Mouse (Mus musculus) C2C12 (cell line): ENCODE results near the gene L1td1.

ENCODE experiments used
- CEBPB ChIP-seq: IDR thresholded peaks from one replicate; pipeline ENCODE4 v1.6.1; 2011; ENCODE audit warnings: low read depth, mild to moderate bottlenecking, control low read depth, moderate library complexity
- CTCF ChIP-seq: IDR thresholded peaks from one replicate; pipeline ENCODE4 v1.5.1; 2011; ENCODE audit not compliant: control insufficient read depth, insufficient read depth, insufficient read length
- MAX ChIP-seq: IDR thresholded peaks from one replicate; pipeline ENCODE4 v1.6.1; 2011; ENCODE audit warnings: mild to moderate bottlenecking, control low read depth
- MYOD1 ChIP-seq: IDR thresholded peaks from one replicate; pipeline ENCODE4 v1.6.1; 2011; ENCODE audit warnings: low read depth; ENCODE audit not compliant: control insufficient read depth, insufficient read length
- USF1 ChIP-seq: IDR thresholded peaks from one replicate; pipeline ENCODE4 v1.6.1; 2011; ENCODE audit warnings: low read depth, mild to moderate bottlenecking, control low read depth, moderate library complexity

DNA sequence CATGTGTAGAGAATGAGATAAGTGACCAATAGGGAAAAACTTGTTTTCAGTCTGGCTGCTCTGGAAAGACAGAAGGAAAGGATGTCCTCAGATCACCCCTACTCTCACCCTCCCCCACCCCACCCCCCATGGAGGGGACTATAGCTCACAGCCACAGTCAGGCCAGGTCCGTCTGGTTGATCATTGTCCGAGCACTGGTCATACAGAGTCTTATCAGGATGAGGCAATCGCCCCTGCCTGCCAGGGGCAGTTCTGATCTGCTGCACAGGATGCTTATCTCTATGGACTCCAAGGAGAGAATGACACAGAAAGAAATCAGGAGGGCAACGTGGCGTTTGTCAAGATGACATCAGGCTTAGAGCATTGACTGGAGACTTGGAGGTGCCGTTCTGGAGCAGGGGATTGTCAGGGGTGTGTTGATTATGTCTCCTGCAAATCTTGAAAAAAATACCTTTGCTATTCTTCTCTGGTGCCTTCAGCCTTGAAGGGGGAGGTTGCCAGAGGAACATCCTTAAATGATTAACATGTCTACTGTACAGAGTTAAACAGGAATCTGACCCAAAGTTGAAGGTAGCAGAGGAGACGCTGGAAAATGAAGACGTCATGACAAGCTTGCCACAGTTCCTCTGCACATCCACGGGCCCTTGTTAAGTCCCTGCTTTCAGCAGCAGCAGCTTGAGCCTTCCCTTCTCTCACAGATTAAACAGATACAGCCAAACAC, 32.9 kb upstream of the L1td1 start:
- TF ChIP-seq CTCF (no peak), CEBPB (no peak), USF1 (no peak), MAX (no peak), MYOD1 (no peak)
